Mouse (Mus musculus) ovary, adult 18-20 months (tissue): ENCODE results near the gene Reep3.
"Not testable (repeated sequence)": the region's sequence is repeated elsewhere in the genome, so short reads cannot be mapped to it uniquely, and the experiment has no call there.

Experiments
- DNase-seq: peaks from one replicate; pipeline ENCODE4 v3.0.0; 2022; ENCODE audit warnings: low spot score, mixed read lengths

The Reep3 gene

GRCm38 (mm10) chr10:67016615-67017278 is 80.0 kb downstream of the Reep3 start:
- no peak for DNase-seq

GRCm38 (mm10) chr10:67014746-67015145 is 82.0 kb downstream of the Reep3 start:
- DNase-seq: no peak

- DNase-seq: no peak
Observed at GRCm38 (mm10) chr10:67010521-67010920, 86.2 kb downstream of the Reep3 start.

- no peak for DNase-seq
Observed at GRCm38 (mm10) chr10:67004527-67005042, 92.2 kb downstream of the Reep3 start.

GRCm38 (mm10) chr10:67003743-67004526 is 92.8 kb downstream of the Reep3 start:
- peak; percentile 54 for DNase-seq

- DNase-seq: peak; percentile 35
Observed at GRCm38 (mm10) chr10:67003009-67003742, 93.6 kb downstream of the Reep3 start.

- peak; percentile 80 for DNase-seq
Observed at GRCm38 (mm10) chr10:67002207-67003008, 94.3 kb downstream of the Reep3 start.

GRCm38 (mm10) chr10:67000958-67001615 is 95.7 kb downstream of the Reep3 start:
- not testable (repeated sequence) for DNase-seq

- DNase-seq: no peak
Observed at GRCm38 (mm10) chr10:67000136-67000535, 96.6 kb downstream of the Reep3 start.

- no peak for DNase-seq
Observed at GRCm38 (mm10) chr10:66998770-66999169, 98.0 kb downstream of the Reep3 start.

- no peak for DNase-seq
Observed at GRCm38 (mm10) chr10:66995181-66995580, 101.6 kb downstream of the Reep3 start.

GRCm38 (mm10) chr10:66994469-66994868 is 102.3 kb downstream of the Reep3 start:
- DNase-seq: peak; percentile 44

GRCm38 (mm10) chr10:66992591-66992990 is 104.2 kb downstream of the Reep3 start:
- no peak for DNase-seq

- no peak for DNase-seq
Observed at GRCm38 (mm10) chr10:66990506-66990905, 106.2 kb downstream of the Reep3 start.

- DNase-seq: no peak
Observed at GRCm38 (mm10) chr10:66983043-66983442, 113.7 kb downstream of the Reep3 start.

- no peak for DNase-seq
Observed at GRCm38 (mm10) chr10:66978215-66978614, 118.5 kb downstream of the Reep3 start.

- no peak for DNase-seq
Observed at GRCm38 (mm10) chr10:66977093-66977492, 119.7 kb downstream of the Reep3 start.

GRCm38 (mm10) chr10:66975451-66975850 is 121.3 kb downstream of the Reep3 start:
- no peak for DNase-seq

- no peak for DNase-seq
Observed at GRCm38 (mm10) chr10:66974417-66974816, 122.3 kb downstream of the Reep3 start.

- DNase-seq: no peak
Observed at GRCm38 (mm10) chr10:66973866-66974265, 122.9 kb downstream of the Reep3 start.

- no peak for DNase-seq
Observed at GRCm38 (mm10) chr10:66973274-66973673, 123.5 kb downstream of the Reep3 start.
